Mouse (Mus musculus) cerebellum, adult 2 months (tissue): ENCODE results near the gene Ldhb.

Experiments
- CTCF ChIP-seq: fragments of 200-500 bp; IDR thresholded peaks from 2 replicates; pipeline ENCODE4 v1.5.1; 2011; ENCODE audit warnings: low read depth, mild to moderate bottlenecking, control low read depth, low read length, moderate library complexity, borderline replicate concordance; ENCODE audit not compliant: insufficient read depth
- POLR2A ChIP-seq: fragments of 200-500 bp; IDR thresholded peaks from 2 replicates; pipeline ENCODE4 v1.6.1; 2011; ENCODE audit warnings: low read length, control low read depth, borderline replicate concordance; ENCODE audit not compliant: insufficient read depth

DNA sequence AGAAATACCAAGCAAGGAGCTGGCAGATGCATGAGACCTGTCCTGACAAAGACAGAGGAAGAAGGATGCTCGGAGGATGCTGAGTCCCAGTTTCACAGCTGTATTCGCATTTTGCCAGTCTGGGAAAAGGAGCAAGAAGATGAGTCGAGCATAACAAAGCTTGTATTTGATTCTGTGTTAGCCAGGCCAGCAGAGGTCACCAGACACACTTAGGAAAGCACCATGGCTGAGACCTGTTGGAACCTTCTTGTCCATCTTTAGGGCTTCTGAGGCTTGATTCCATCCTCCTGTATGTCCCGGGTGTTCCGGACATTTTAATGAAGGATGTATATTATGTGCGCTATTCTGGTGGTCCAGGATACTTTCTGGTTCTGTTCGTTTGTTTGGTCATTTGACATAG, 30.5 kb downstream of the Ldhb start:
- TF ChIP-seq POLR2A (no peak), CTCF (peak; percentile 39; the same call in 1 of the 2 replicates)
